Mouse (Mus musculus): Measurements from ENCODE around the gene Alg11. TPM values are rescaled to one million over a fixed set of nuclear protein-coding genes. Genes with fewer than 3 reads are reported as not detected.

Alg11 gene
- polyA plus RNA-seq (2014; fragmentation: Nextera tagmentation; extraction: Ambion mirVana), result 27.6 and 34.4 TPM in 2 replicates

DNA sequence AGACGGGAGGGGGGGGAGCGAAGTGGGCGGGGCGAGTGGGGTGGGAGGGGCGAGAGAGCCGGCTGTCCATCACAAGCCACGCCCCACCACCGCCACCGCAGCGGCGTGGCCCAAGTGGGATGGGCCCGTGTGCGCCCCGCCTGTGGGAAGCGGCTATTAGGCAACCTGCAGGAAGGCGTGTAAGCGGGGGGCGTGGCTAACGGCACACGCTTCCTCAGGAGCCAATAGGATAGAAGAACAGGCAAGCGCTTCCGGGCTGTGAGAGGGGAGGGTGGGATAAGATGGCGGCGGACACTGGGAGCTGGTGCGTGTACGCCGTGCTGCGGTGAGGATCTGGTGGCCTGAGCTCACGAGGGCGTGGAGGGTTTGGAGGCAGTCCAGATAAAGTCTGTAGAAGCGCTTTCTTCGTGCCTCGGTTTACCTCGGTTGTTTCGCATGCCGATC, at the start of gene Alg11:
Gene Alg11 (plus strand): TSS at position 276 of the 444 bp plus-strand sequence.
- Histone ChIP-seq H3K9me3 (ENCODE audit: low read depth, low read length) (no peaks in the 10 kb centered on the region), H3K27ac (ENCODE audit: low read depth) (no peak within 1 kb of the TSS), H3K9ac (peak within 1 kb of the TSS; percentile 61), H3K4me3 (ENCODE audit: low read depth, low read length) (peak within 1 kb of the TSS; percentile 66), H3K4me1 (ENCODE audit: insufficient read depth) (no peaks in the 10 kb centered on the region), H3K27me3 (ENCODE audit: insufficient read depth, low read length) (peaks cover 22% of the 10 kb centered on the region), H3K36me3 (ENCODE audit: insufficient read depth) (peaks cover 27% of the 10 kb centered on the region), H3K4me2 (peak within 1 kb of the TSS; percentile 75)
- peak; percentile 99 for DNase-seq
- TF ChIP-seq CTCF (IDR thresholded peaks at IDR 0.05; ENCODE audit: low read depth), result peak; percentile 31
- ATAC-seq (ENCODE audit: insufficient read depth), result peak; percentile 100
- under 1% methylated on average over 36 of the region's 36 CpGs for WGBS

DNA sequence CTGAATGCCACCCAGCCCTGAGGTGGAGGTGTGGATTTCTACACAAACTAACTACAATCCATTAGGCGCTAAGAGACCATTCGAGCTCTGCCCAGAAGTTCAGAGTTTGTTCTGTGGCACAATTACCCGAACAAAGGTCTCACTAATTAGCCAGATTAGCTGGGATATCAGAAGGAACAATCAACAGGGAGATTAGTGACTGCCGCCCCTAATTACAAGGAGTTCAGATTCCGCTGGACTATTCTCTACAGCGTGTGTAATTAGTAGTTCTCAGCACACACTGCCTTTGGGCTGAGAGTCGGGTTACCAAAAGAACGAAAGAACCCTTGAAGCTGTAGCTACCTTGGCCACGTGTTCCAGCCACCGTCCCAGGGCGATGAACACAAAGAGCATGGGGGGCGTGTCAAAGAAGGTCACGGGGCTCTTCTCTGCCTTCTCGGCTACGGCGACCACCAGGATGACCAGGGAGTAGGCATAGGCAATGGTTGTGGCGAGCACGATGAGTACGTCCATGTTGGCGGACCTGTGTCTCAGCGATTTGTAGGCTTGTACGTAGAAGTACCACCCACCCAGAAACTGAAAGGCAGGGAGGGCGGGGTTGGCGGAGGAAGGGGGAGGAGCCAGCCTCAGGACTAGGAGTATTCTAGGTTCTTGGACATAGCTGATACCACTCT, 47.4 kb upstream of the Alg11 start:
- H3K4me3 ChIP-seq (ENCODE audit: low read depth, low read length), result no peak overlapping the region

DNA sequence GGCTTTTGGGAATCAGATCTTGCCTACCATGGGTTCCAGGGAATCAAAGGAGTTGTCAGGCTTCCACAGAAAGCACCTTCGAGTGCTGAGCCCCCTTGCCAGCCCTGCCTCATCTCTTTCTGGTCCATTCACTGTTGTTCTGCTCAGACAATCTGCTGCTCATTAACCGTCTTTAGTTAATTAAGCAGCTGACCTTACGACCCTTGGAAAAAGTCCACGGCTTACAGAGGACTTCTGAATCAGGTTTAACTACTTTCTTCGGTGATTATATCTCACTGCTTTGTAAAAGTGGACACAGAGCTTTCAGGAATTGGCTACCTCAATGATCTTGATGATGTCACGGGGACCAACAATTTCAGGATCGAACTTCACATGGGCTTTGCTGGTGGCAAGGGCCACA, 42.8 kb upstream of the Alg11 start:
- WGBS, result 69% methylated on average over 7 of the region's 7 CpGs
- Histone ChIP-seq H3K4me1 (ENCODE audit: insufficient read depth) (no peaks in the 10 kb centered on the region), H3K36me3 (ENCODE audit: insufficient read depth) (no peaks in the 10 kb centered on the region), H3K9ac (no peak overlapping the region), H3K4me2 (no peak overlapping the region), H3K9me3 (ENCODE audit: low read depth, low read length) (no peaks in the 10 kb centered on the region), H3K4me3 (ENCODE audit: low read depth, low read length) (no peak overlapping the region), H3K27me3 (ENCODE audit: insufficient read depth, low read length) (no peaks in the 10 kb centered on the region), H3K27ac (ENCODE audit: low read depth) (no peak overlapping the region)
- DNase-seq (no peak), ATAC-seq (ENCODE audit: insufficient read depth) (no peak)
- TF ChIP-seq CTCF (IDR thresholded peaks at IDR 0.05; ENCODE audit: low read depth), result no peak

More for the DNA sequence above, 47.4 kb upstream of the Alg11 start:
- H3K27ac ChIP-seq (ENCODE audit: low read depth), result no peak overlapping the region
- no peaks in the 10 kb centered on the region for H3K36me3 ChIP-seq (ENCODE audit: insufficient read depth)
- no peaks in the 10 kb centered on the region for H3K27me3 ChIP-seq (ENCODE audit: insufficient read depth, low read length)
- TF ChIP-seq CTCF (IDR thresholded peaks at IDR 0.05; ENCODE audit: low read depth), result no peak
- DNase-seq (no peak), ATAC-seq (ENCODE audit: insufficient read depth) (no peak)
- 73% methylated on average over 24 of the region's 24 CpGs for WGBS
- H3K4me2 ChIP-seq, result no peak overlapping the region
- H3K4me1 ChIP-seq (ENCODE audit: insufficient read depth), result no peaks in the 10 kb centered on the region
- no peak overlapping the region for H3K9ac ChIP-seq
- H3K9me3 ChIP-seq (ENCODE audit: low read depth, low read length), result no peaks in the 10 kb centered on the region

DNA sequence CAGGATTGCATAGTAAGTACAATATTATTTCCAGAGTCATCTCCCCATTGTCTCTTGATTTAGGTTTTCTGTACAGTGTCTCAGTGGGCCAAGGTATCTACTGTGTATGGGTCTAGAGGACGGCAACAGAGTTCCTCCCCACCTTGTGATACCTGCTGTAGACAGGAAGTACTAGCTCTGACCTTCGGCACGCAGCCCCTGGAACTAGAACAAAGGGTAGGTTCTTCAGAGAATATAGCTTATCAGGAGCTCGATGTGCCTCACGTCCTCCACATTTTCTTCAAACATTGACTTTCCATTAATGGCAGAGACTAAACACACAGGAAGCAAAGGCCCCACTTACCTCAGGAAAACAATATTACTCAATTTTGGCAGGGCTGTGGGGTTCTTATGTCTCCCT, 41.0 kb upstream of the Alg11 start:
- no peaks in the 10 kb centered on the region for H3K4me1 ChIP-seq (ENCODE audit: insufficient read depth)
- no peak for TF ChIP-seq CTCF (IDR thresholded peaks at IDR 0.05; ENCODE audit: low read depth)
- H3K9ac ChIP-seq, result no peak overlapping the region
- H3K27ac ChIP-seq (ENCODE audit: low read depth), result no peak overlapping the region
- no peak overlapping the region for H3K4me3 ChIP-seq (ENCODE audit: low read depth, low read length)
- ATAC-seq (ENCODE audit: insufficient read depth) (no peak), DNase-seq (no peak)
- no peaks in the 10 kb centered on the region for H3K9me3 ChIP-seq (ENCODE audit: low read depth, low read length)
- 60% methylated on average over 5 of the region's 5 CpGs for WGBS
- no peak overlapping the region for H3K4me2 ChIP-seq
- no peaks in the 10 kb centered on the region for H3K27me3 ChIP-seq (ENCODE audit: insufficient read depth, low read length)
- H3K36me3 ChIP-seq (ENCODE audit: insufficient read depth), result no peaks in the 10 kb centered on the region

DNA sequence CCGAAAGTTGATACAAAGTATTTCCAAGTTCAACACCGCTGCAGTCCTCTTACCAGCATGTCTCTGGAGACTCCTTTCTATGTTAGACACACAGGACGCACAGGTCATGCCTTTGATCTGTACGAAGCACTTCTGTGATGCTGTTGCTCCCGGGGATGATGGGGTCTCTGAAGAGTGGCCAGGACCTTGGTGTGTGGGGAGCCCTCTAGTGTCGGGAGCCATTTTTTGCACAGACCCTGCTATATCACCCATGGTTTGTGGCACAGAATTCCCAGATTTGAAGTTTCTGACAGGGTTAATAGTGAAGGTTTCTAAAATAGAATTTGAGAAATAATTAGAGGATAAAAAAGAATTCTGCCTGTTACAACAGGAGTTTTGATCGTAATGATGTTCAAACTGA, 38.3 kb upstream of the Alg11 start:
- 52% methylated on average over 7 of the region's 7 CpGs for WGBS

DNA sequence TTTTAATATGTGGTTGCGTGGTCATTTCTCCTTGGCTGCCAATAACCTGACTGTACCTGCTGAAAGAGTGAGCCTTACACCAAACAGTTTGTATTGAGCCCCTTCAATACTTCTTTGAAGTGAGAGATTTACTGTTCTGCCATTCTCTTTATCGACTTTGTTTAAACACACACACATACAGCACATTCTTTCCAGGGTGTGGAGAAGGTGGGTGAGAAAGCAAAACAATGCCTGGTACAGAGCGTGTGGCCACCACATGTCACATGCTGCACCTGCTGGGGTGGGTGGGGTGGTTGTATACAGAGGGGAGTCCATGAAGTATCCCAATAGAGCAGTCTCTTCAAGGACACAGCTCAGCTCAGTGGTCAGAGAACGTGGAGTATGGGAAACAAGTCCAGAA, 35.3 kb upstream of the Alg11 start:
- ATAC-seq (ENCODE audit: insufficient read depth) (peak; percentile 91), DNase-seq (peak; percentile 2)
- Histone ChIP-seq H3K27me3 (ENCODE audit: insufficient read depth, low read length) (no peaks in the 10 kb centered on the region), H3K27ac (ENCODE audit: low read depth) (no peak overlapping the region), H3K4me2 (no peak overlapping the region), H3K4me3 (ENCODE audit: low read depth, low read length) (no peak overlapping the region), H3K9ac (no peak overlapping the region), H3K36me3 (ENCODE audit: insufficient read depth) (no peaks in the 10 kb centered on the region), H3K4me1 (ENCODE audit: insufficient read depth) (no peaks in the 10 kb centered on the region), H3K9me3 (ENCODE audit: low read depth, low read length) (no peaks in the 10 kb centered on the region)
- TF ChIP-seq CTCF (IDR thresholded peaks at IDR 0.05; ENCODE audit: low read depth), result no peak
- 52% methylated on average over 4 of the region's 4 CpGs for WGBS

More for the DNA sequence above, 38.3 kb upstream of the Alg11 start:
- Histone ChIP-seq H3K9ac (no peak overlapping the region), H3K27ac (ENCODE audit: low read depth) (no peak overlapping the region), H3K4me3 (ENCODE audit: low read depth, low read length) (no peak overlapping the region), H3K4me2 (no peak overlapping the region), H3K36me3 (ENCODE audit: insufficient read depth) (no peaks in the 10 kb centered on the region), H3K27me3 (ENCODE audit: insufficient read depth, low read length) (no peaks in the 10 kb centered on the region), H3K4me1 (ENCODE audit: insufficient read depth) (no peaks in the 10 kb centered on the region), H3K9me3 (ENCODE audit: low read depth, low read length) (no peaks in the 10 kb centered on the region)
- no peak for ATAC-seq (ENCODE audit: insufficient read depth)
- peak; percentile 13 for DNase-seq
- 0 out of 2 replicates have a peak, but pooled peaks have one; percentile 6 for TF ChIP-seq CTCF (IDR thresholded peaks at IDR 0.05; ENCODE audit: low read depth)

DNA sequence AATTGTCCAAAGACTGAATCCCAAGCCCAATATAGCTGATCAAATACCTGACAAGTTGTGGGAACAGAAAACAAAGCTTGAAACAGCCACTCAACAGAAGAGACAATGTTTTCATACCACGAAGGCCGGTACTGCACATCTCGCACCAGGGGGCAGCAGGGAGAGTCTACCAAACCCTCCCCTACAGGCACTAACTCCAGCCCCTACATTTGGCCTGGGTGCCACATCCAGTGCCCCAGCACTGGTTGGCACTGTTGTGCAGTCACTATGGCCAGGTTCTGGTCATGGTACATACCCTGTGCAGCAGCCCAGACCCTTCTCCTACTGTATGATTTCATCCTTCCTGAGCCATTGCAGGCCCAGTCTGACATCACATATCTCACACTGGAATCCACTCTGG, 31.5 kb upstream of the Alg11 start:
- no peak for ATAC-seq (ENCODE audit: insufficient read depth)
- 84% methylated on average over 3 of the region's 3 CpGs for WGBS

More for the DNA sequence above, 31.5 kb upstream of the Alg11 start:
- Histone ChIP-seq H3K4me3 (ENCODE audit: low read depth, low read length) (no peak overlapping the region), H3K9me3 (ENCODE audit: low read depth, low read length) (no peaks in the 10 kb centered on the region), H3K36me3 (ENCODE audit: insufficient read depth) (no peaks in the 10 kb centered on the region), H3K9ac (no peak overlapping the region), H3K27me3 (ENCODE audit: insufficient read depth, low read length) (no peaks in the 10 kb centered on the region), H3K27ac (ENCODE audit: low read depth) (no peak overlapping the region), H3K4me2 (no peak overlapping the region), H3K4me1 (ENCODE audit: insufficient read depth) (no peaks in the 10 kb centered on the region)
- DNase-seq, result no peak
- 0 out of 2 replicates have a peak, but pooled peaks have one; percentile 7 for TF ChIP-seq CTCF (IDR thresholded peaks at IDR 0.05; ENCODE audit: low read depth)

All from lung, embryonic 14.5 days (tissue).